Mouse (Mus musculus) heart, adult 2 months (tissue): Measurements from ENCODE around the gene S1pr2. TPM values are rescaled to one million over a fixed set of nuclear protein-coding genes. Genes with fewer than 3 reads are reported as not detected.
A peak's percentile ranks its signal among the peaks of the same experiment; 100 is the strongest.
"Not testable (repeated sequence)": the region's sequence is repeated elsewhere in the genome, so short reads cannot be mapped to it uniquely, and the experiment has no call there.

Source experiments
- DNase-seq, 2 experiments: peaks; one replicate each; pipeline ENCODE4 v3.0.0; 2021
- H3K27ac ChIP-seq: fragments of 200-600 bp; 2 replicates; pipeline ENCODE4 v1.8.1; 2022
- H3K27me3 ChIP-seq: fragments of 200-500 bp; 2 replicates; pipeline ENCODE4 v1.6.1; 2012; ENCODE audit warnings: mild to moderate bottlenecking, low read length, inconsistent platforms, mixed read lengths; ENCODE audit not compliant: control insufficient read depth, insufficient read depth
- H3K36me3 ChIP-seq: fragments of 200-500 bp; 2 replicates; pipeline ENCODE4 v1.6.1; 2012; ENCODE audit warnings: low read length, inconsistent platforms; ENCODE audit not compliant: control insufficient read depth, insufficient read depth
- H3K4me1 ChIP-seq: fragments of 200-500 bp; 2 replicates; pipeline ENCODE4 v1.6.1; 2011; ENCODE audit warnings: low read length; ENCODE audit not compliant: control insufficient read depth, insufficient read depth
- H3K4me3 ChIP-seq: fragments of 200-600 bp; 2 replicates; pipeline ENCODE4 v1.8.1; 2022
- H3K79me2 ChIP-seq: fragments of 200-500 bp; replicated peaks from 2 replicates; pipeline ENCODE4 v1.6.1; 2012; ENCODE audit warnings: mild to moderate bottlenecking, inconsistent platforms, low read length, moderate library complexity, mixed read lengths; ENCODE audit not compliant: control insufficient read depth, insufficient read depth
- H3K9ac ChIP-seq: fragments of 200-500 bp; 2 replicates; pipeline ENCODE4 v1.6.1; 2012; ENCODE audit warnings: low read depth, mild to moderate bottlenecking, control low read depth, inconsistent platforms, low read length, mixed read lengths
- CTCF ChIP-seq: fragments of 200-600 bp; IDR thresholded peaks from 2 replicates; pipeline ENCODE4 v1.8.1; 2022; ENCODE audit warnings: antibody characterized with exemption, mild to moderate bottlenecking, moderate library complexity
- EP300 ChIP-seq: fragments of 200-500 bp; IDR thresholded peaks from 2 replicates; pipeline ENCODE4 v1.6.1; 2011; ENCODE audit warnings: low read depth, low read length, control low read depth; ENCODE audit not compliant: insufficient read depth
- POLR2A ChIP-seq: fragments of 200-500 bp; IDR thresholded peaks from 2 replicates; pipeline ENCODE4 v1.6.1; 2011; ENCODE audit warnings: mild to moderate bottlenecking, low read depth, low read length, control low read depth; ENCODE audit not compliant: insufficient read depth
- WGBS: fragments of 180-500 bp; shearing (Covaris S2); methylation state at CpG from one replicate; pipeline ENCODE4 v1.1.7; 2018; 5-methylcytosine and 5-hydroxymethylcytosine counted together
- intact Hi-C: fragments of 180-260 bp; cut with DNase I; formaldehyde crosslinking; loops from one replicate; pipeline ENCODE4 v1.15.1; 2025
- polyA plus RNA-seq: library from polyadenylated mRNA; depleted of rRNA; stranded (reverse); fragments of >200 nt; gene quantifications from 2 replicates; pipeline ENCODE4 v1.2.3, GENCODE M21; 2012
- total RNA-seq, 2 experiments: library from RNA; stranded (reverse); gene quantifications; 2 replicates each; pipeline ENCODE4 v1.2.3; 2021

S1pr2 gene
- total and polyA plus RNA-seq, 3 experiments = 2.8 to 4.2 (median 3.2) TPM

DNA sequence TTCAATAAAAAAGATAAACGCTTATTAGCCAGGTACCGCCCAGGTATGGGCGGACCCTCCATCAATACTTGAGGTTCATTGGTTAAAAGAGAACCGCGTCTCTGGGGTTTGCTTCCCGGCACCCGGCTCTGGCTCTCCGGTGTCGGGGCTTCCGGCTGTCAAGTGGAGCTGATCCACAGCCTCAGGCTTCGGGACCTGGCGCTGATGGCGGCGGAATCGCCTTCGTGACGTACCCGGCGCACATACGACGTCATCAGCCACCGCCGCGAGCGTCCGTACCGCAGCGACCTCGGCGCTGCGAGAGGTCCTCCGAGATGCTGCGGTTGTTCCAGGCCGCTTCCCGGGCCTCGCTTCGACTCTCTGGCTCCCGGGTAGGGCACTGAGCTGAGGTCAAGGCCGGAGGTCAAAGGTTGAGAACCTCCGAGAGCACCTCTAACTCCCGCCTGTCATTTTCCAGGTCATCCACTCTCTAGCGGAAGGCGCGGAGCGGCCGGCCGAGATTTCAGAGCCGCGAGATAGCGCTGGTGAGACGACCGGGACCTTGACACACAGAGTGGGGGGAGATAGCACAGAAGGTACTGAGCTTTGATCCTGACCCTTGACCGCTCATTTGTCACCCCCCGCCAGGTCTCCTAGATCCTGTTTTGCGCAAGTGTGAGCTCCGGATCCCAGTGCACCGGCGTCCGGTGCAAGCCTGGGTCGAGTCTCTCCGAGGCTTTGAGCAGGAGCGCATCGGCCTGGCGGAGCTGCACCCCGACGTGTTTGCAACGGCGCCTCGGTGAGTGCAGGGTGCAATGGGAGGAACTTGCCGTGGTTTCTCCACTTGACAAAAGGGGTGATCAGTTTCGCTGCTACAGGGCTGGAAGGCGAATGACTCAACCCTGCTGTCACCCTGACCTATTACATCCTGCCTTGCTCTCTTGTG is 26.3 kb upstream of the S1pr2 start, which contains the start of gene Mrpl4:
TSS of gene Mrpl4 (plus strand) at position 112 of the 925 bp plus-strand sequence.
- H3K36me3 ChIP-seq = no peaks in the 10 kb centered on the region
- peak within 1 kb of the TSS; percentile 91 for H3K27ac ChIP-seq
- peak within 1 kb of the TSS; percentile 86 for H3K9ac ChIP-seq
- H3K79me2 ChIP-seq = no peaks in the 10 kb centered on the region
- H3K27me3 ChIP-seq = no peaks in the 10 kb centered on the region
- peaks cover 4% of the 10 kb centered on the region for H3K4me1 ChIP-seq
- DNase-seq = peak; percentile 90 to 92
- no peak for TF ChIP-seq EP300
- TF ChIP-seq POLR2A = peak; percentile 94
- peak; percentile 39 for TF ChIP-seq CTCF
- under 1% methylated on average over 72 of the region's 72 CpGs for WGBS
- H3K4me3 ChIP-seq = peak within 1 kb of the TSS; percentile 97
- intact Hi-C loops = loop anchor here (1.0 to 10.0 kb wide), 2 partner anchors 26 to 132 kb away; partner anchors contain the start of genes Icam4 and Tyk2

DNA sequence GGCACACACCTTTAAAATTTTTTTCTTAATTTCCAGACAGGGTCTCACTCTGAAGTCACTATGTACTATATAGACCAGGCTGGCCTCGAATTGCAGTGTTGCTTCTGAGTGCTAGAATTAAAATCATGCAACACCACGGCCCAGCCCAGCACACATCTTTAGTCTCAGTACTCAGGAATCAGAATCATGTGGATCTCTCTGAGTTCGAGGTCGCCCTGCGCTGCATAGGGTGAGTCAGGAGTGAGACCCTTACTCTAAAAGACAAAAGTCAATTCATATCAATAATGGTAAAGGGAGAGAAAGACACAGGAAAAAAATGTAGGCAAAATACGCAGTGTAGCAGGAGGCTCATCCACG is 25.7 kb upstream of the S1pr2 start:
- Histone ChIP-seq H3K27me3 (no peaks in the 10 kb centered on the region), H3K9ac (peak overlapping the region; percentile 86; the same call in 1 of the 2 replicates), H3K79me2 (no peaks in the 10 kb centered on the region), H3K36me3 (no peaks in the 10 kb centered on the region), H3K4me1 (peaks cover 4% of the 10 kb centered on the region), H3K27ac (peak overlapping the region; percentile 91), H3K4me3 (peak overlapping the region; percentile 97)
- WGBS = 10% methylated on average over 7 of the region's 7 CpGs
- TF ChIP-seq EP300 (no peak), CTCF (no peak), POLR2A (no peak)
- no peak for DNase-seq
- intact Hi-C loops = loop anchor here (1.0 to 10.0 kb wide), 2 partner anchors 27 to 133 kb away; partner anchors contain the start of genes Icam4 and Tyk2

DNA sequence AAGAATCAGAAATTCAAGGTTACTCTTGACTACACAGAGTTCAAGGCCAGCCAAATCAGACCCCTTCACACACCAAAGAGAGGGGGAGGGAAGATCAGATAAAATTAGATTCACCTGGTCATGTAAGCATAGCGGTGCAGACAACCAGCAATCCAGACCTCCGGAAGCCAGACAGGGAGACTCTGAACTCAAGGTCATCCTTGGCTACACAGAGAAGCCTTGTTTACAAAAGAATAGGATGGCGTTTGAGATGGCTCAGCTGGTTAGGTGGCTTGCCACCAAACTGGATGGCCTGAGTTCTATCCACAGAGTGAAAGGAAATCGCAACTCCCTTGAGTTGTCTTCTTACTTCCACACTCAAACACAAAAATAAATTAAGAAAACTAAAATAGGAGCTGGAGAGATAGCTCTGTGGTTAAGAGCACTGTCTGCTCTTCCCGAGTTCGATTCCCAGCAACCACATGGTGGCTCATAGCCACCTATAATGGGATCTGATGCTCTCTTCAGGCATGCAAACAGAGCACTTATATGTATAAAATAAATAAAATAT is 25.1 kb upstream of the S1pr2 start:
- H3K27me3 ChIP-seq = no peaks in the 10 kb centered on the region
- no peaks in the 10 kb centered on the region for H3K36me3 ChIP-seq
- intact Hi-C loops = loop anchor here (1.0 to 10.0 kb wide), 2 partner anchors 28 to 133 kb away; partner anchors contain the start of genes Icam4 and Tyk2
- DNase-seq = no peak
- no peak overlapping the region for H3K9ac ChIP-seq
- H3K4me3 ChIP-seq = no peak overlapping the region
- no peak overlapping the region for H3K27ac ChIP-seq
- TF ChIP-seq EP300 = no peak
- no peak for TF ChIP-seq CTCF
- TF ChIP-seq POLR2A = no peak
- H3K79me2 ChIP-seq = no peaks in the 10 kb centered on the region
- 50% methylated on average over 6 of the region's 6 CpGs for WGBS
- peaks cover 4% of the 10 kb centered on the region for H3K4me1 ChIP-seq

DNA sequence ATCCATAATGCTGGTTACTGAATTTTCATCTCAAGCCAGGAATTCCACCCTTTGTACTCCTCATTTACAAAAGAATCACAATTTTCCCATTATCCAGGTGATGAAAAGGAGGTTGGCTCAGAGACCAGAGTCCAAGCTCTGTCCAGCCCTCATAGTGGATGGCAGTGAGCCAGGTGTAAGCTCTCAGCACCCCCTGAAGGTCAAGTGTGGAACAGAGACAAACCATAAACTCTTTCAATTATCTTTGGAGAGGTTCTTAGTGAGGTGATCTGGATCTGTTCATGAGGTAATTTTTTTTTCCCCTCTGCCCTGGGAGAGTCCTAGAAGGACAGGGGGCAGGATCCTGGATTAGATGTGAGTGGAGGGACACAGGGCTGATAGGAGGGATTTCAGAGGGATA is 24.2 kb upstream of the S1pr2 start:
- intact Hi-C loops = loop anchor here (10.0 kb wide), 1 partner anchor 134 kb away; the partner anchor contains the start of gene Tyk2
- H3K9ac ChIP-seq = no peak overlapping the region
- no peak overlapping the region for H3K4me3 ChIP-seq
- peaks cover 4% of the 10 kb centered on the region for H3K4me1 ChIP-seq
- no peaks in the 10 kb centered on the region for H3K79me2 ChIP-seq
- H3K27ac ChIP-seq = no peak overlapping the region
- no peaks in the 10 kb centered on the region for H3K27me3 ChIP-seq
- TF ChIP-seq CTCF (peak; percentile 63), EP300 (no peak)
- H3K36me3 ChIP-seq = no peaks in the 10 kb centered on the region
- DNase-seq = no peak

DNA sequence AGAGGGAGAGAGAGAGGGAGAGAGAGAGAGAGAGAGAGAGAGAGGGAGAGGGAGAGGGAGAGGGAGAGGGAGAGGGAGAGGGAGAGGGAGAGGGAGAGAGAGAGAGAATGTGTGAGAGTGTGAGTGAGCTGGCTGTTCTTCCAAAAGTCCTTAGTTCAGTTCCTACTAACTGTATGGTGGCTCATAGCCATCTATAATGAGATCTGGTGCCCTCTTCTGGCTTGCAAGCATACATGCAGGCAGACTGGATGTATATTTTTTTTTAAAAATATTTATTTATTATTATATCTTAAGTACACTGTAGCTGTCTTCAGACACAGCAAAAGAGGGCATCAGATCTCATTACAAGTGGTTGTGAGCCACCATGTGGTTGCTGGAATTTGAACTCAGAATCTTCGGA is 21.8 kb upstream of the S1pr2 start:
- peak; percentile 71 for TF ChIP-seq CTCF
- H3K27ac ChIP-seq, DNase-seq, H3K4me1 ChIP-seq, H3K36me3 ChIP-seq, H3K27me3 ChIP-seq, H3K79me2 ChIP-seq, H3K4me3 ChIP-seq, H3K9ac ChIP-seq: not testable (repeated sequence)
- WGBS = 70% methylated on average over 1 of the region's 1 CpGs
- intact Hi-C loops = loop anchor here (1.0 kb wide), 1 partner anchor 97 kb away; no protein-coding TSS in a partner anchor

DNA sequence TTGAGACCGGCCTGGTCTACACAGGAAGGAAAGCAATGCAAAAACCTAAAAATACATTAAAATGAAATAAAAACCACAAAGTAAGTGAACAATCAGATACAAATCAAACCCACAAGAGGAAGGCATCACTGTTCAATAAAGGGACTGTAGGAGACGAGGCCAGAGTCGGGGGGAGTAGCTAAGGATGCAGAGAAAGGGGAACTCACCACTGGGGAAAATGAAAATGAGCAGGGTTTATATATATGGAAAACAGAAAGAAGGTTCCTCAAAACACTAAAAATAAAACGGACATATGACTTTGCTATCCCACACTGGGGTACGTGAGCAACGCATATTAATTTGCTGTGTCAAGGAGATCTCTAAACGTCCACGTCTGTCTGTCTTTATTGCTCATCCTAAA is 20.5 kb upstream of the S1pr2 start:
- no peak for DNase-seq
- TF ChIP-seq CTCF (no peak), EP300 (no peak), POLR2A (no peak)
- 85% methylated on average over 8 of the region's 8 CpGs for WGBS

More for the DNA sequence above, 20.5 kb upstream of the S1pr2 start:
- Histone ChIP-seq H3K4me3 (no peak overlapping the region), H3K36me3 (no peaks in the 10 kb centered on the region), H3K4me1 (no peaks in the 10 kb centered on the region), H3K79me2 (no peaks in the 10 kb centered on the region), H3K27ac (no peak overlapping the region), H3K27me3 (no peaks in the 10 kb centered on the region), H3K9ac (no peak overlapping the region)
- intact Hi-C loops = loop anchor here (1.0 kb wide), 1 partner anchor 81 kb away; no protein-coding TSS in a partner anchor
